Mouse (Mus musculus): ENCODE measurements around the gene 2310057N15Rik.

DNA sequence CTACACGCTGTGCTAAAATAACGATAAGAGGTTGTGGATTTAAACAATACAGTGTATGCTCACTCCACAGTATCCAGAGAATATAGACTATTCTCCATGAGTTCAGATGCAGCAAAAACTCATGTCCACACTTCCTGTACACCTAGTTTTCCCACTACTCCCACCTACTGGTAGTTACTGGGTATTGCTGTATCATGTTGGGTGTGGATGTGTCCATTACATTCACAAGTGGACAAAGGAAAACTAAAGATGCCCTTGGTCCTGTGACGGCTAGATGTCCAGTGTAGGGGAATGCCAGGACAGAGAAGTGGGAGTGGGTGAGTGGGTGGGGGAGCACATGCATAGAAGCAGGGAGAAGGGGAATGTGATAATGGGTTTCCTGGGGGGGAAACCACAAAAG is 49.7 kb upstream of the 2310057N15Rik start:
- TF ChIP-seq CTCF (IDR thresholded peaks at IDR 0.05; ENCODE audit: low read depth, low read length) (peak; percentile 66), POLR2A (IDR thresholded peaks at IDR 0.05; ENCODE audit: extremely low read depth, insufficient read depth, low read length) (no peak)

Measured in liver, adult 2 months (tissue).